Mouse (Mus musculus) midbrain, embryonic 11.5 days (tissue): Measurements from ENCODE around the gene Ttc30b. TPM values are rescaled to one million over a fixed set of nuclear protein-coding genes. Genes with fewer than 3 reads are reported as not detected.

Source experiments
- ATAC-seq: fragments of 200-750 bp; cut with Nextera tagmentation; 2 replicates; pipeline ENCODE4 v1.8.0; 2017; ENCODE audit warnings: moderate TSS enrichment, moderate library complexity; ENCODE audit not compliant: low FRiP score
- DNase-seq: peaks from one replicate; pipeline ENCODE4 v3.0.0; 2015; ENCODE audit warnings: low spot score; ENCODE audit errors: missing footprints
- H3K27ac ChIP-seq: fragments of 300-500 bp; sonication (generic); 2 replicates; pipeline ENCODE4 v1.5.1; 2014; ENCODE audit warnings: low read depth, low read length
- H3K27me3 ChIP-seq: fragments of 300-500 bp; sonication (generic); 2 replicates; pipeline ENCODE4 v1.6.1; 2014; ENCODE audit warnings: mild to moderate bottlenecking, low read length, moderate library complexity, mixed read lengths; ENCODE audit not compliant: control insufficient read depth, insufficient read depth
- H3K36me3 ChIP-seq: fragments of 300-500 bp; sonication (generic); 2 replicates; pipeline ENCODE4 v1.6.1; 2014; ENCODE audit warnings: mild to moderate bottlenecking, low read length, moderate library complexity, mixed read lengths; ENCODE audit not compliant: control insufficient read depth, insufficient read depth
- H3K4me1 ChIP-seq: fragments of 300-500 bp; sonication (generic); 2 replicates; pipeline ENCODE4 v1.6.1; 2014; ENCODE audit warnings: low read length; ENCODE audit not compliant: control insufficient read depth, insufficient read depth
- H3K4me2 ChIP-seq: fragments of 300-500 bp; sonication (generic); 2 replicates; pipeline ENCODE4 v1.6.1; 2014; ENCODE audit warnings: mild to moderate bottlenecking, moderate library complexity
- H3K4me3 ChIP-seq: fragments of 300-500 bp; sonication (generic); 2 replicates; pipeline ENCODE4 v1.5.1; 2014; ENCODE audit warnings: low read depth, low read length
- H3K9ac ChIP-seq: fragments of 300-500 bp; sonication (generic); 2 replicates; pipeline ENCODE4 v1.6.1; 2014; ENCODE audit warnings: low read length
- H3K9me3 ChIP-seq: fragments of 300-500 bp; sonication (generic); 2 replicates; pipeline ENCODE4 v1.6.1; 2016; ENCODE audit warnings: low read length; ENCODE audit not compliant: control insufficient read depth
- WGBS: fragments of 180-500 bp; shearing (Covaris S2); extraction: QIAGEN DNeasy Blood & Tissue Kit; methylation state at CpG from one replicate; pipeline ENCODE4 v1.1.7; 2014; 5-methylcytosine and 5-hydroxymethylcytosine counted together
- polyA plus RNA-seq: library from polyadenylated mRNA; unstranded; fragments of >200 nt; fragmentation: Nextera tagmentation; extraction: Ambion mirVana; gene quantifications from 2 replicates; pipeline ENCODE4 v1.2.1, GENCODE M21; 2014

The Ttc30b gene
- polyA plus RNA-seq, 1 experiment from 2014 or later, result 9.0 TPM

- no peak overlapping the region for H3K27ac ChIP-seq
- H3K27me3 ChIP-seq, result no peaks in the 10 kb centered on the region
- no peak overlapping the region for H3K4me3 ChIP-seq
- no peak overlapping the region for H3K4me2 ChIP-seq
- H3K9me3 ChIP-seq, result no peaks in the 10 kb centered on the region
- DNase-seq (no peak), ATAC-seq (no peak)
- H3K9ac ChIP-seq, result no peak overlapping the region
- no peaks in the 10 kb centered on the region for H3K4me1 ChIP-seq
- 95% methylated on average over 6 of the region's 6 CpGs for WGBS
- H3K36me3 ChIP-seq, result no peaks in the 10 kb centered on the region
Observed at GRCm38 (mm10) chr2:75929786-75930444, 8.5 kb downstream of the Ttc30b start.

- Histone ChIP-seq H3K36me3 (no peaks in the 10 kb centered on the region), H3K9ac (no peak overlapping the region), H3K27ac (no peak overlapping the region), H3K4me3 (no peak overlapping the region), H3K27me3 (no peaks in the 10 kb centered on the region), H3K4me1 (no peaks in the 10 kb centered on the region), H3K4me2 (no peak overlapping the region), H3K9me3 (no peaks in the 10 kb centered on the region)
- DNase-seq (no peak), ATAC-seq (no peak)
- WGBS, result 98% methylated on average over 2 of the region's 2 CpGs
Observed at GRCm38 (mm10) chr2:75929141-75929540, 9.2 kb downstream of the Ttc30b start.

GRCm38 (mm10) chr2:75928011-75928410, 10.4 kb downstream of the Ttc30b start:
- Histone ChIP-seq H3K27ac (no peak overlapping the region), H3K9me3 (no peaks in the 10 kb centered on the region), H3K36me3 (no peaks in the 10 kb centered on the region), H3K9ac (no peak overlapping the region), H3K27me3 (no peaks in the 10 kb centered on the region), H3K4me2 (no peak overlapping the region), H3K4me3 (no peak overlapping the region), H3K4me1 (no peaks in the 10 kb centered on the region)
- ATAC-seq (no peak), DNase-seq (no peak)
- WGBS, result 81% methylated on average over 3 of the region's 3 CpGs

GRCm38 (mm10) chr2:75926061-75926460, 12.3 kb downstream of the Ttc30b start:
- H3K27ac ChIP-seq, result no peak overlapping the region
- no peaks in the 10 kb centered on the region for H3K27me3 ChIP-seq
- H3K9me3 ChIP-seq, result no peaks in the 10 kb centered on the region
- WGBS, result 81% methylated on average over 5 of the region's 5 CpGs
- ATAC-seq, result no peak
- no peak overlapping the region for H3K4me2 ChIP-seq
- H3K4me3 ChIP-seq, result no peak overlapping the region
- H3K9ac ChIP-seq, result no peak overlapping the region
- no peak for DNase-seq
- H3K36me3 ChIP-seq, result no peaks in the 10 kb centered on the region
- H3K4me1 ChIP-seq, result no peaks in the 10 kb centered on the region

GRCm38 (mm10) chr2:75923807-75924340, 14.5 kb downstream of the Ttc30b start:
- Histone ChIP-seq H3K4me3 (no peak overlapping the region), H3K4me2 (no peak overlapping the region), H3K36me3 (no peaks in the 10 kb centered on the region), H3K27me3 (no peaks in the 10 kb centered on the region), H3K9ac (no peak overlapping the region), H3K9me3 (no peaks in the 10 kb centered on the region), H3K27ac (no peak overlapping the region), H3K4me1 (no peaks in the 10 kb centered on the region)
- no peak for ATAC-seq
- WGBS, result 88% methylated on average over 4 of the region's 4 CpGs
- DNase-seq, result no peak

GRCm38 (mm10) chr2:75915040-75915439, 23.3 kb downstream of the Ttc30b start:
- H3K36me3 ChIP-seq, result no peaks in the 10 kb centered on the region
- no peak overlapping the region for H3K27ac ChIP-seq
- no peaks in the 10 kb centered on the region for H3K4me1 ChIP-seq
- H3K27me3 ChIP-seq, result no peaks in the 10 kb centered on the region
- 90% methylated on average over 3 of the region's 3 CpGs for WGBS
- H3K4me2 ChIP-seq, result no peak overlapping the region
- DNase-seq (no peak), ATAC-seq (no peak)
- H3K9me3 ChIP-seq, result no peaks in the 10 kb centered on the region
- H3K9ac ChIP-seq, result no peak overlapping the region
- H3K4me3 ChIP-seq, result no peak overlapping the region

GRCm38 (mm10) chr2:75907142-75907541, 31.2 kb downstream of the Ttc30b start:
- Histone ChIP-seq H3K9me3 (no peaks in the 10 kb centered on the region), H3K27ac (no peak overlapping the region), H3K36me3 (no peaks in the 10 kb centered on the region), H3K4me1 (no peaks in the 10 kb centered on the region), H3K27me3 (no peaks in the 10 kb centered on the region), H3K4me2 (no peak overlapping the region), H3K4me3 (no peak overlapping the region), H3K9ac (no peak overlapping the region)
- no peak for ATAC-seq
- DNase-seq, result no peak
- WGBS, result 86% methylated on average over 1 of the region's 1 CpGs

- Histone ChIP-seq H3K27me3 (no peaks in the 10 kb centered on the region), H3K9ac (no peak overlapping the region), H3K4me2 (no peak overlapping the region), H3K4me3 (no peak overlapping the region), H3K27ac (no peak overlapping the region), H3K9me3 (peaks cover 2% of the 10 kb centered on the region; the same call in 1 of the 2 replicates), H3K36me3 (peaks cover 5% of the 10 kb centered on the region; the same call in 1 of the 2 replicates), H3K4me1 (no peaks in the 10 kb centered on the region)
- ATAC-seq (no peak), DNase-seq (no peak)
- 91% methylated on average over 9 of the region's 9 CpGs for WGBS
Observed at GRCm38 (mm10) chr2:75901869-75902268, 36.5 kb downstream of the Ttc30b start.

- Histone ChIP-seq H3K4me1 (no peaks in the 10 kb centered on the region), H3K27me3 (no peaks in the 10 kb centered on the region), H3K4me3 (no peak overlapping the region), H3K9me3 (peaks cover 2% of the 10 kb centered on the region; the same call in 1 of the 2 replicates), H3K27ac (no peak overlapping the region), H3K36me3 (peaks cover 5% of the 10 kb centered on the region; the same call in 1 of the 2 replicates), H3K9ac (no peak overlapping the region), H3K4me2 (no peak overlapping the region)
- WGBS, result 88% methylated on average over 1 of the region's 1 CpGs
- no peak for DNase-seq
- ATAC-seq, result no peak
Observed at GRCm38 (mm10) chr2:75900281-75900680, 38.1 kb downstream of the Ttc30b start.
